Mouse (Mus musculus) lung, embryonic 14.5 days (tissue): ENCODE measurements around the gene Vps36. TPM values are rescaled to one million over a fixed set of nuclear protein-coding genes. Genes with fewer than 3 reads are reported as not detected.
A peak's percentile ranks its signal among the peaks of the same experiment; 100 is the strongest.

Experiments
- ATAC-seq: fragments of 200-750 bp; cut with Nextera tagmentation; 2 replicates; pipeline ENCODE4 v1.8.0; 2017; ENCODE audit warnings: mild to moderate bottlenecking, moderate TSS enrichment, moderate library complexity; ENCODE audit not compliant: insufficient read depth
- DNase-seq: peaks from one replicate; pipeline ENCODE4 v3.0.0-alpha.2; 2015
- H3K27ac ChIP-seq: fragments of 300-500 bp; sonication (generic); 2 replicates; pipeline ENCODE4 v1.5.1; 2014; ENCODE audit warnings: low read depth, mild to moderate bottlenecking, moderate library complexity
- H3K27me3 ChIP-seq: fragments of 300-500 bp; sonication (generic); 2 replicates; pipeline ENCODE4 v1.6.1; 2014; ENCODE audit warnings: low read length, control low read depth; ENCODE audit not compliant: insufficient read depth
- H3K36me3 ChIP-seq: fragments of 300-500 bp; sonication (generic); 2 replicates; pipeline ENCODE4 v1.6.1; 2014; ENCODE audit warnings: control low read depth; ENCODE audit not compliant: insufficient read depth
- H3K4me1 ChIP-seq: fragments of 300-500 bp; sonication (generic); 2 replicates; pipeline ENCODE4 v1.6.1; 2014; ENCODE audit warnings: antibody characterized with exemption, control low read depth; ENCODE audit not compliant: insufficient read depth
- H3K4me2 ChIP-seq: fragments of 300-500 bp; sonication (generic); 2 replicates; pipeline ENCODE4 v1.6.1; 2014; ENCODE audit warnings: mild to moderate bottlenecking
- H3K4me3 ChIP-seq: fragments of 300-500 bp; sonication (generic); 2 replicates; pipeline ENCODE4 v1.5.1; 2014; ENCODE audit warnings: low read depth, low read length
- H3K9ac ChIP-seq: fragments of 300-500 bp; sonication (generic); 2 replicates; pipeline ENCODE4 v1.6.1; 2014
- H3K9me3 ChIP-seq: fragments of 300-500 bp; sonication (generic); 2 replicates; pipeline ENCODE4 v1.6.1; 2016; ENCODE audit warnings: low read depth, low read length, control low read depth
- CTCF ChIP-seq: IDR thresholded peaks from 2 replicates; pipeline ENCODE4 v1.5.1; 2016; ENCODE audit warnings: antibody characterized with exemption, low read depth
- WGBS: fragments of 180-500 bp; shearing (Covaris S2); extraction: QIAGEN DNeasy Blood & Tissue Kit; methylation state at CpG from one replicate; pipeline ENCODE4 v1.1.7; 2014; 5-methylcytosine and 5-hydroxymethylcytosine counted together
- polyA plus RNA-seq: library from polyadenylated mRNA; unstranded; fragments of >200 nt; fragmentation: Nextera tagmentation; extraction: Ambion mirVana; gene quantifications from 2 replicates; pipeline ENCODE4 v1.2.1, GENCODE M21; 2014

Vps36 gene
- polyA plus RNA-seq = 52.1 and 55.6 TPM in 2 replicates

GRCm38 (mm10) chr8:22192660-22193431 is at the start of gene Vps36:
Gene Vps36, plus strand, starts transcription at chr8:22192809.
- Histone ChIP-seq H3K4me2 (peak within 1 kb of the TSS; percentile 61), H3K9ac (peak within 1 kb of the TSS; percentile 91), H3K4me3 (peak within 1 kb of the TSS; percentile 83), H3K4me1 (0 out of 2 replicates have a peak, but pooled peaks cover 6% of the 10 kb centered on the region), H3K27me3 (no peaks in the 10 kb centered on the region), H3K27ac (peak within 1 kb of the TSS; percentile 99), H3K9me3 (no peaks in the 10 kb centered on the region), H3K36me3 (0 out of 2 replicates have a peak, but pooled peaks cover 3% of the 10 kb centered on the region)
- peak; percentile 78 for TF ChIP-seq CTCF
- under 1% methylated on average over 73 of the region's 73 CpGs for WGBS
- DNase-seq (peak; percentile 92), ATAC-seq (peak; percentile 93)

- Histone ChIP-seq H3K4me1 (no peaks in the 10 kb centered on the region), H3K36me3 (peaks cover 17% of the 10 kb centered on the region; the same call in 1 of the 2 replicates), H3K9me3 (no peaks in the 10 kb centered on the region), H3K4me3 (no peak overlapping the region), H3K27ac (no peak overlapping the region), H3K27me3 (no peaks in the 10 kb centered on the region), H3K4me2 (no peak overlapping the region), H3K9ac (no peak overlapping the region)
- TF ChIP-seq CTCF = no peak
- no peak for DNase-seq
- WGBS = 57% methylated on average over 1 of the region's 1 CpGs
- ATAC-seq = peak; percentile 31; the same call in 1 of the 2 replicates
These were observed 48.7 kb upstream of the Vps36 start for GRCm38 (mm10) chr8:22143764-22144491.

- H3K4me3 ChIP-seq = no peak overlapping the region
- DNase-seq (no peak), ATAC-seq (no peak)
- H3K9me3 ChIP-seq = no peaks in the 10 kb centered on the region
- WGBS = 77% methylated on average over 6 of the region's 6 CpGs
- H3K36me3 ChIP-seq = peaks cover 17% of the 10 kb centered on the region; the same call in 1 of the 2 replicates
- H3K4me2 ChIP-seq = no peak overlapping the region
- H3K4me1 ChIP-seq = 0 out of 2 replicates have a peak, but pooled peaks cover 2% of the 10 kb centered on the region
- H3K9ac ChIP-seq = no peak overlapping the region
- no peaks in the 10 kb centered on the region for H3K27me3 ChIP-seq
- H3K27ac ChIP-seq = no peak overlapping the region
- no peak for TF ChIP-seq CTCF
These were observed 46.8 kb upstream of the Vps36 start for GRCm38 (mm10) chr8:22145831-22146230.

GRCm38 (mm10) chr8:22147706-22148366 is 44.8 kb upstream of the Vps36 start:
- no peaks in the 10 kb centered on the region for H3K9me3 ChIP-seq
- H3K27ac ChIP-seq = no peak overlapping the region
- H3K27me3 ChIP-seq = no peaks in the 10 kb centered on the region
- H3K36me3 ChIP-seq = peaks cover 7% of the 10 kb centered on the region; the same call in 1 of the 2 replicates
- TF ChIP-seq CTCF = no peak
- ATAC-seq (no peak), DNase-seq (no peak)
- H3K4me3 ChIP-seq = no peak overlapping the region
- H3K4me1 ChIP-seq = 0 out of 2 replicates have a peak, but pooled peaks cover 2% of the 10 kb centered on the region
- WGBS = 71% methylated on average over 9 of the region's 9 CpGs
- H3K9ac ChIP-seq = no peak overlapping the region
- no peak overlapping the region for H3K4me2 ChIP-seq

GRCm38 (mm10) chr8:22148367-22148740 is 44.3 kb upstream of the Vps36 start:
- no peaks in the 10 kb centered on the region for H3K9me3 ChIP-seq
- 0 out of 2 replicates have a peak, but pooled peaks cover 2% of the 10 kb centered on the region for H3K4me1 ChIP-seq
- whole genome bisulfite sequencing = 87% methylated on average over 7 of the region's 7 CpGs
- no peak for TF ChIP-seq CTCF
- ATAC-seq = no peak
- no peak overlapping the region for H3K4me2 ChIP-seq
- no peak for DNase-seq
- no peak overlapping the region for H3K27ac ChIP-seq
- no peak overlapping the region for H3K9ac ChIP-seq
- no peaks in the 10 kb centered on the region for H3K27me3 ChIP-seq
- peaks cover 7% of the 10 kb centered on the region; the same call in 1 of the 2 replicates for H3K36me3 ChIP-seq
- no peak overlapping the region for H3K4me3 ChIP-seq

GRCm38 (mm10) chr8:22149643-22150344 is 42.8 kb upstream of the Vps36 start:
- 60% methylated on average over 11 of the region's 11 CpGs for WGBS
- H3K4me2 ChIP-seq = no peak overlapping the region
- H3K36me3 ChIP-seq = peaks cover 7% of the 10 kb centered on the region; the same call in 1 of the 2 replicates
- no peak overlapping the region for H3K9ac ChIP-seq
- no peaks in the 10 kb centered on the region for H3K9me3 ChIP-seq
- 0 out of 2 replicates have a peak, but pooled peaks cover 2% of the 10 kb centered on the region for H3K4me1 ChIP-seq
- peak overlapping the region; percentile 59; the same call in 1 of the 2 replicates for H3K27ac ChIP-seq
- no peak for TF ChIP-seq CTCF
- ATAC-seq (peak; percentile 77), DNase-seq (peak; percentile 41)
- H3K27me3 ChIP-seq = no peaks in the 10 kb centered on the region
- no peak overlapping the region for H3K4me3 ChIP-seq
